Mouse (Mus musculus) CH12.LX (cell line): ENCODE data around the gene Rps4x. TPM values are rescaled to one million over a fixed set of nuclear protein-coding genes. Genes with fewer than 3 reads are reported as not detected.

Experiments
- DNase-seq: peaks from one replicate; pipeline ENCODE4 v3.0.0-alpha.2; 2013; ENCODE audit errors: extremely low read depth
- H3K27ac ChIP-seq: 2 replicates; pipeline ENCODE4 v1.5.1; 2012; ENCODE audit warnings: low read depth, mild to moderate bottlenecking, control low read depth, moderate library complexity; ENCODE audit not compliant: insufficient read depth
- H3K27me3 ChIP-seq: replicated peaks from 2 replicates; pipeline ENCODE3; 2012; ENCODE audit warnings: inconsistent platforms
- H3K36me3 ChIP-seq, 2 experiments: replicated peaks in 1 of 2; 2 replicates each; pipeline versions ENCODE3 to v1.6.1; 2012; ENCODE audit warnings: inconsistent platforms in 1 of 2, low read length in 1 of 2, mild to moderate bottlenecking in 1 of 2, mixed read lengths in 1 of 2, moderate library complexity in 1 of 2; ENCODE audit not compliant: control insufficient read depth in 1 of 2, insufficient read depth in 1 of 2
- H3K4me1 ChIP-seq, 2 experiments: 2 replicates each; pipeline ENCODE4 v1.6.1; 2012; ENCODE audit warnings: inconsistent platforms in 1 of 2, moderate library complexity in 1 of 2; ENCODE audit not compliant: insufficient read depth in 2 of 2, control insufficient read depth in 1 of 2
- H3K4me2 ChIP-seq: 2 replicates; pipeline ENCODE4 v1.6.1; 2012; ENCODE audit warnings: low read depth, mild to moderate bottlenecking, control low read depth; ENCODE audit not compliant: poor library complexity, insufficient read depth, severe bottlenecking
- H3K4me3 ChIP-seq, 3 experiments: fragments of 150-350 bp in 1 of 3; sonication (generic) in 1 of 3; replicated peaks in 1 of 3; 2 replicates each; pipeline versions ENCODE3 to v1.5.1; 2011 to 2012; ENCODE audit warnings: low read depth in 2 of 3, low read length in 2 of 3, mild to moderate bottlenecking in 2 of 3, moderate library complexity in 2 of 3, control low read depth in 1 of 3, improper control_type of control experiment in 1 of 3, inconsistent platforms in 1 of 3, mixed read lengths in 1 of 3; ENCODE audit not compliant: poor library complexity in 1 of 3
- H3K79me2 ChIP-seq: replicated peaks from 2 replicates; pipeline ENCODE4 v1.6.1; 2012; ENCODE audit warnings: mild to moderate bottlenecking, moderate library complexity; ENCODE audit not compliant: control insufficient read depth, poor library complexity, insufficient read depth, severe bottlenecking; ENCODE audit errors: extremely low read depth
- H3K9ac ChIP-seq: 2 replicates; pipeline ENCODE4 v1.6.1; 2012; ENCODE audit warnings: low read depth, mild to moderate bottlenecking, control low read depth, moderate library complexity; ENCODE audit not compliant: insufficient read depth
- H3K9me3 ChIP-seq: replicated peaks from 2 replicates; pipeline ENCODE3; 2012; ENCODE audit warnings: low read length, inconsistent platforms, mixed read lengths
- CHD2 ChIP-seq: IDR thresholded peaks from 2 replicates; pipeline ENCODE4 v1.6.1; 2011; ENCODE audit warnings: low read length, improper control_type of control experiment
- CTCF ChIP-seq, 2 experiments: IDR thresholded peaks in 1 of 2; conservative IDR thresholded peaks in 1 of 2; 2 replicates each; pipeline ENCODE4 v1.5.1; 2011 to 2012; ENCODE audit warnings: low read depth in 2 of 2, low read length in 2 of 2, improper control_type of control experiment in 1 of 2, inconsistent platforms in 1 of 2, mild to moderate bottlenecking in 1 of 2, moderate library complexity in 1 of 2
- E2F4 ChIP-seq: IDR thresholded peaks from 2 replicates; pipeline ENCODE4 v1.6.1; 2011; ENCODE audit warnings: low read depth, low read length, improper control_type of control experiment; ENCODE audit not compliant: insufficient replicate concordance
- ELF1 ChIP-seq: IDR thresholded peaks from 2 replicates; pipeline ENCODE4 v1.6.1; 2014; ENCODE audit warnings: low read depth, mild to moderate bottlenecking, inconsistent platforms, low read length, improper control_type of control experiment
- EP300 ChIP-seq: IDR thresholded peaks from 2 replicates; pipeline ENCODE4 v1.6.1; 2011; ENCODE audit warnings: low read length, improper control_type of control experiment
- GABPA ChIP-seq: IDR thresholded peaks from 2 replicates; pipeline ENCODE4 v1.6.1; 2012; ENCODE audit warnings: low read depth, low read length, improper control_type of control experiment, inconsistent platforms; ENCODE audit not compliant: insufficient replicate concordance
- HCFC1 ChIP-seq: IDR thresholded peaks from 2 replicates; pipeline ENCODE4 v1.6.1; 2012; ENCODE audit warnings: low read depth, mild to moderate bottlenecking, inconsistent platforms, low read length, improper control_type of control experiment
- JUND ChIP-seq: conservative IDR thresholded peaks from 2 replicates; pipeline ENCODE4 v1.6.1; 2011; ENCODE audit warnings: low read depth, low read length, improper control_type of control experiment
- KAT2A ChIP-seq: IDR thresholded peaks from 2 replicates; pipeline ENCODE4 v1.6.1; 2012; ENCODE audit warnings: low read length, improper control_type of control experiment, inconsistent platforms; ENCODE audit not compliant: insufficient replicate concordance
- MAFK ChIP-seq: IDR thresholded peaks from 2 replicates; pipeline ENCODE4 v1.6.1; 2011; ENCODE audit warnings: low read length, improper control_type of control experiment; ENCODE audit not compliant: insufficient replicate concordance
- MAX ChIP-seq: IDR thresholded peaks from 2 replicates; pipeline ENCODE4 v1.6.1; 2011; ENCODE audit warnings: low read length, improper control_type of control experiment
- MEF2A ChIP-seq: IDR thresholded peaks from 2 replicates; pipeline ENCODE4 v1.6.1; 2014; ENCODE audit warnings: low read depth, mild to moderate bottlenecking, inconsistent platforms, low read length, improper control_type of control experiment, borderline replicate concordance
- MXI1 ChIP-seq: IDR thresholded peaks from 2 replicates; pipeline ENCODE4 v1.6.1; 2011; ENCODE audit warnings: mild to moderate bottlenecking, low read depth, low read length, improper control_type of control experiment
- MYC ChIP-seq: IDR thresholded peaks from 2 replicates; pipeline ENCODE4 v1.6.1; 2011; ENCODE audit warnings: low read depth, mild to moderate bottlenecking, improper control_type of control experiment, low read length
- NELFE ChIP-seq: IDR thresholded peaks from 2 replicates; pipeline ENCODE4 v1.6.1; 2011; ENCODE audit warnings: low read depth, low read length, improper control_type of control experiment
- NRF1 ChIP-seq: IDR thresholded peaks from 2 replicates; pipeline ENCODE4 v1.6.1; 2014; ENCODE audit warnings: low read depth, mild to moderate bottlenecking, inconsistent platforms, low read length, improper control_type of control experiment, moderate library complexity
- PAX5 ChIP-seq: IDR thresholded peaks from 2 replicates; pipeline ENCODE4 v1.6.1; 2012; ENCODE audit warnings: low read length, inconsistent platforms, mixed read lengths
- POLR2A ChIP-seq: IDR thresholded peaks from 2 replicates; pipeline ENCODE4 v1.6.1; 2011; ENCODE audit warnings: low read depth, mild to moderate bottlenecking, improper control_type of control experiment, low read length
- POLR2AphosphoS2 ChIP-seq: IDR thresholded peaks from 2 replicates; pipeline ENCODE4 v1.6.1; 2011; ENCODE audit warnings: low read depth, low read length, improper control_type of control experiment
- RCOR1 ChIP-seq: conservative IDR thresholded peaks from 2 replicates; pipeline ENCODE4 v1.6.1; 2012; ENCODE audit warnings: low read depth, mild to moderate bottlenecking, inconsistent platforms, low read length, improper control_type of control experiment
- SMC3 ChIP-seq: IDR thresholded peaks from 2 replicates; pipeline ENCODE4 v1.6.1; 2011; ENCODE audit warnings: low read depth, low read length, improper control_type of control experiment
- TBP ChIP-seq: conservative IDR thresholded peaks from 2 replicates; pipeline ENCODE4 v1.6.1; 2011; ENCODE audit warnings: low read depth, low read length, improper control_type of control experiment
- TCF12 ChIP-seq: IDR thresholded peaks from 2 replicates; pipeline ENCODE4 v1.6.1; 2014; ENCODE audit warnings: low read depth, mild to moderate bottlenecking, inconsistent platforms, low read length, improper control_type of control experiment
- ZMIZ1 ChIP-seq: IDR thresholded peaks from 2 replicates; pipeline ENCODE4 v1.6.1; 2012; ENCODE audit warnings: low read depth, mild to moderate bottlenecking, inconsistent platforms, low read length, improper control_type of control experiment
- dilution Hi-C: fragments of 300-500 bp; cut with MboI; formaldehyde crosslinking; loops from 2 replicates; pipeline ENCODE4 v1.14.3; 2020; ENCODE audit warnings: low sequenced_read_pairs; ENCODE audit not compliant: extremely low pct_unique_long_range_greater_than_20kb, extremely low pct_ligation_motif_present
- in situ Hi-C: fragments of 300-500 bp; cut with MboI; formaldehyde crosslinking; loops from 3 replicates; pipeline ENCODE4 v1.14.3; 2019; ENCODE audit warnings: low sequenced_read_pairs, low pct_ligation_motif_present, low pct_unique_long_range_greater_than_20kb, mixed read lengths
- polyA plus RNA-seq: library from polyadenylated mRNA; unstranded; fragments of >175 nt; gene quantifications from 2 replicates; pipeline ENCODE4 v1.2.1, GENCODE M21; 2012; ENCODE audit warnings: low read depth; ENCODE audit not compliant: insufficient read length
- total RNA-seq, 2 experiments: library from RNA; depleted of rRNA; stranded (reverse); fragments of 300-350 nt in 1 of 2; fragments of >200 nt in 1 of 2; gene quantifications; 2 replicates each; pipeline ENCODE4 v1.2.3; 2012 to 2014

Gene Rps4x
- total RNA-seq (2012; rRNA removed), result 3,052 and 3,101 TPM in 2 replicates
- 4,290 and 4,543 TPM in 2 replicates for total RNA-seq (2014; rRNA removed)
- polyA plus RNA-seq, result 2,286 and 2,456 TPM in 2 replicates

DNA sequence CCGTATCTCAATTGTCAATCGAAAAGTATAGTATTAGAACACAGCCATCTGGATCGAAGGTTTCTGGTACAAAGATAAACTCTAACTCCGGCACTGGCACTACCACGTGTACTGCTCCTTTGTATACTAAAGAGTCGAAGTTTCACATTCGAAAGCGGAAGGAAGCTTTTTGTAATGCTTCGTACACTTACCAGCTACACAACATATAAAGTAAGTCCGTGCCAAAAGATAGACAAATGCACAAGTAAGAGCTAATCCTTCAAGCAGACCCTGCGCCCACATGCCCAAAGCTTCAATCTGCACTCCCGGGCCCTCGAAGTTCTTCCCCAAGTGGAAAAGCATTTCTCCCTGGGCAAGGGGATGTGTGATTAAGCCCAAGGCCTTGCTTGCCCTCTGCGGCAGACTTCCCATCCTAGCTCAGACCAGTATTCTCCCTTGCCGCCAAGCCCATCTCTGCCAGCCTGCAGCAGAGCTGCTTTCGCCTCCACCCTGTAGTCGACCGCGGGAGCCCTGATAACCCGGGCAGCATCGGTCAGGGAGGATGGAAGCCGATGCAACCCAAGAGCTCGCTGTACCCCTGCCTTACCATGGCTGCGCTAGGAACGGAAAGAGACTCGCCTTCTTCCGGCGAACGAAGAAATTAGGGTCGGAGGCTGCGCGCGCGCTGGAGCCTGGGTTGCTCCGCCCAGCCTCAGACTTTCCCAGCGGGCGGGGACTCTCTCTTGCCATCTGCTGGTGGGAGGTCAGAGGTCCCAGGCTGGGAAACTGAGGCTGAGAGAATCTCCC, at the start of gene Rps4x:
Rps4x (minus strand) TSS at position 683 of the 786 bp plus-strand sequence.
- no peaks in the 10 kb centered on the region for H3K27me3 ChIP-seq
- peak; percentile 67 for DNase-seq
- H3K79me2 ChIP-seq, result peaks cover 32% of the 10 kb centered on the region
- TF ChIP-seq GABPA (no peak), SMC3 (peak; percentile 22), MEF2A (0 out of 2 replicates have a peak, but pooled peaks have one; percentile 10), POLR2AphosphoS2 (no peak; the same call in 1 of the 2 replicates), KAT2A (peak; percentile 63; the same call in 1 of the 2 replicates), PAX5 (no peak), NRF1 (peak; percentile 82), MYC (peak; percentile 43; the same call in 1 of the 2 replicates), CHD2 (no peak), CTCF (conservative IDR thresholded peaks at IDR 0.05 in 1 of 2, IDR thresholded peaks at IDR 0.05 in 1 of 2; ENCODE audit: low read depth in 2 of 2, low read length in 2 of 2) (peak in 1 of 2 experiments; percentile 64; a peak in 3 of 4 replicates), NELFE (peak; percentile 98), E2F4 (peak; percentile 23; the same call in 1 of the 2 replicates), TBP (peak; percentile 95), ZMIZ1 (peak; percentile 87), MAX (peak; percentile 16; the same call in 1 of the 2 replicates), RCOR1 (no peak), HCFC1 (peak; percentile 76), ELF1 (peak; percentile 73), POLR2A (peak; percentile 94), MXI1 (no peak; the same call in 1 of the 2 replicates), JUND (no peak), EP300 (no peak), TCF12 (peak; percentile 96; the same call in 1 of the 2 replicates), MAFK (no peak)
- H3K27ac ChIP-seq, result peak within 1 kb of the TSS; percentile 87
- peaks cover 0 to 9% of the 10 kb centered on the region in 2 experiments; a peak in 2 of 4 replicates for H3K4me1 ChIP-seq
- H3K36me3 ChIP-seq, result peaks cover 30 to 36% of the 10 kb centered on the region in 2 experiments
- peak within 1 kb of the TSS; percentile 99 for H3K9ac ChIP-seq
- H3K9me3 ChIP-seq, result no peaks in the 10 kb centered on the region
- peak within 1 kb of the TSS; percentile 83 to 96 (median 89) for H3K4me3 ChIP-seq
- in situ Hi-C loops (no loop called here), dilution Hi-C loops (no loop called here)
- H3K4me2 ChIP-seq, result peak within 1 kb of the TSS; percentile 63; the same call in 1 of the 2 replicates
